Mouse (Mus musculus) hindbrain, embryonic 14.5 days (tissue): ENCODE results near the gene Ythdf1. TPM values are rescaled to one million over a fixed set of nuclear protein-coding genes. Genes with fewer than 3 reads are reported as not detected.
A peak's percentile ranks its signal among the peaks of the same experiment; 100 is the strongest.

ENCODE experiments used
- ATAC-seq: fragments of 200-750 bp; cut with Nextera tagmentation; 2 replicates; pipeline ENCODE4 v1.8.0; 2017; ENCODE audit warnings: moderate number of reproducible peaks, mild to moderate bottlenecking, moderate TSS enrichment, moderate library complexity; ENCODE audit not compliant: low FRiP score
- DNase-seq: peaks from one replicate; pipeline ENCODE4 v3.0.0-alpha.2; 2015; ENCODE audit warnings: low spot score
- H3K27ac ChIP-seq: fragments of 300-500 bp; sonication (generic); 2 replicates; pipeline ENCODE4 v1.5.1; 2014; ENCODE audit warnings: mild to moderate bottlenecking, moderate library complexity
- H3K27me3 ChIP-seq: fragments of 300-500 bp; sonication (generic); 2 replicates; pipeline ENCODE4 v1.6.1; 2014; ENCODE audit warnings: mild to moderate bottlenecking, low read length, mixed read lengths; ENCODE audit not compliant: control insufficient read depth, insufficient read depth
- H3K36me3 ChIP-seq: fragments of 300-500 bp; sonication (generic); replicated peaks from 2 replicates; pipeline ENCODE4 v1.6.1; 2014; ENCODE audit not compliant: control insufficient read depth, insufficient read depth
- H3K4me1 ChIP-seq: fragments of 300-500 bp; sonication (generic); replicated peaks from 2 replicates; pipeline ENCODE4 v1.6.1; 2014; ENCODE audit warnings: antibody characterized with exemption, low read length, mixed read lengths; ENCODE audit not compliant: control insufficient read depth, insufficient read depth
- H3K4me2 ChIP-seq: fragments of 300-500 bp; sonication (generic); replicated peaks from 2 replicates; pipeline ENCODE4 v1.6.1; 2014; ENCODE audit warnings: mild to moderate bottlenecking, moderate library complexity
- H3K4me3 ChIP-seq: fragments of 300-500 bp; sonication (generic); replicated peaks from 2 replicates; pipeline ENCODE4 v1.5.1; 2014; ENCODE audit warnings: mild to moderate bottlenecking, low read length
- H3K9ac ChIP-seq: fragments of 300-500 bp; sonication (generic); 2 replicates; pipeline ENCODE4 v1.6.1; 2014
- H3K9me3 ChIP-seq: fragments of 300-500 bp; sonication (generic); 2 replicates; pipeline ENCODE4 v1.6.1; 2016; ENCODE audit warnings: low read length; ENCODE audit not compliant: control insufficient read depth
- WGBS: fragments of 180-500 bp; shearing (Covaris S2); extraction: QIAGEN DNeasy Blood & Tissue Kit; methylation state at CpG from one replicate; pipeline ENCODE4 v1.1.7; 2014; 5-methylcytosine and 5-hydroxymethylcytosine counted together
- microRNA-seq: library from miRNA; unstranded; fragments of <30 nt; microRNA quantifications from one replicate; pipeline ENCODE4, GENCODE M21; 2016
- polyA plus RNA-seq: library from polyadenylated mRNA; unstranded; fragments of >200 nt; fragmentation: Nextera tagmentation; extraction: Ambion mirVana; gene quantifications from 2 replicates; pipeline ENCODE4 v1.2.1, GENCODE M21; 2014

The Ythdf1 gene
- polyA plus RNA-seq, 1 experiment from 2014 or later, result 50.0 TPM

- peaks cover 27% of the 10 kb centered on the region for H3K4me1 ChIP-seq
- DNase-seq, result peak; percentile 67
- peak overlapping the region; percentile 15 for H3K4me3 ChIP-seq
- peak overlapping the region; percentile 91 for H3K27ac ChIP-seq
- no peaks in the 10 kb centered on the region for H3K36me3 ChIP-seq
- 4% methylated on average over 13 of the region's 13 CpGs for whole genome bisulfite sequencing
- peak overlapping the region; percentile 58 for H3K9ac ChIP-seq
- H3K9me3 ChIP-seq, result no peaks in the 10 kb centered on the region
- peaks cover 18% of the 10 kb centered on the region for H3K27me3 ChIP-seq
- peak overlapping the region; percentile 50 for H3K4me2 ChIP-seq
- peak; percentile 54 for ATAC-seq
Measured at GRCm38 (mm10) chr2:180855005-180855544, 65.7 kb downstream of the Ythdf1 start.

Small RNAs within 50 kb of the gene (microRNA-seq; reads per million reads assigned to microRNA genes)
- gene Mir124a-3, result 2.3 reads per million, percentile 7 among the genes with 10 or more reads in this experiment

Other genes with a start within 250 kb of the Ythdf1 start
- 26.6 and 27.1 TPM in 2 replicates for gene Dido1, start 210.9 kb downstream of the Ythdf1 start, polyA plus RNA-seq
- gene Gid8, start 210.8 kb downstream of the Ythdf1 start, polyA plus RNA-seq, result 56.3 and 56.7 TPM in 2 replicates
- gene Slc17a9, start 195.7 kb downstream of the Ythdf1 start, polyA plus RNA-seq, result 0.16 and 0.37 TPM in 2 replicates
- 0.36 and 1.3 TPM in 2 replicates for gene Bhlhe23, start 144.0 kb downstream of the Ythdf1 start, polyA plus RNA-seq
- 0.33 TPM in 1 of 2 replicates, not detected in the other for gene Birc7, start 8.1 kb upstream of the Ythdf1 start, polyA plus RNA-seq
- gene Nkain4, start 33.8 kb upstream of the Ythdf1 start, polyA plus RNA-seq, result 78.6 and 85.5 TPM in 2 replicates
- 88.2 and 96.2 TPM in 2 replicates for gene Arfgap1, start 46.3 kb upstream of the Ythdf1 start, polyA plus RNA-seq
- 0.33 and 0.74 TPM in 2 replicates for gene Col20a1, start 65.6 kb upstream of the Ythdf1 start, polyA plus RNA-seq
- gene Chrna4, start 122.6 kb upstream of the Ythdf1 start, polyA plus RNA-seq, result 50.6 and 59.1 TPM in 2 replicates
- 54.2 and 55.9 TPM in 2 replicates for gene Kcnq2, start 214.4 kb upstream of the Ythdf1 start, polyA plus RNA-seq
- 21.1 and 22.3 TPM in 2 replicates for gene Eef1a2, start 236.1 kb upstream of the Ythdf1 start, polyA plus RNA-seq